Mouse (Mus musculus): Measurements from ENCODE around the gene Vdr.

The Vdr gene

DNA sequence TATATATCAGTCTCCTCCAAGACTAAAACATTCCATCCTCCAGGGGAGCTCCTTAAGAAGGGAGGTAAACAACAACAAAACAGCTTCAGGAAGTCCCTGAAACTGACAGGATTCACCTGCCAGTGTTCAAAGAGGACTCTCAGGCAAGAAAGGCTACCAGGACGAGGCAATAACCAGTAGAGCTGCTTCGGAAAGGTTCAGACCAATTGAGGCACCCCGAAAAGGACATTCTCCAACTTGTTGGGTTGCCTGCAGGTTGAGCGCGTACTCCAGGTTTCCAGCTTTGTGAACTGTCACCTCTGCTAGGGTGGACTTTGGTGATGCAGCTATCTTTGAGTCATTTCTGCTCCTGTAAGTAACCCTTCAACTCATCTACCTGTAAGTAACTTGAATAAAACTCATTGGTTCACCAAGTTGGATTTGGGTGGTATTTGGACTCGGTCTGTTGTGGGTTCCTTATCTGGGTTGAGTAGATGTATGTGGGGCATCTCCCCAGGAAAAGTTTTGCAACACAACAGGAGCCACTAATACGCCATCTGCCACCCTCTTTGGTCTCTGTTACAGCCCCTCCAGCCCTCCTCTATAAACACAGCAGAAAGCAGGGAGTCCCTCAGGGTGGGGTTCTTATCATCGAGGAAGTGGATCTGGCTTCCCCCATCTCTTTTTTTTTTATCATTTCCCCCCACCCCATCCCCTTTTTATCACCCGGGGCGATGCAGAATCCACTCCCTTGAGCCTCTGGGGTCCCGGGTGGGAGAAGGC is 64.1 kb downstream of the Vdr start:
- no peak for DNase-seq (ENCODE audit: low spot score)

DNA sequence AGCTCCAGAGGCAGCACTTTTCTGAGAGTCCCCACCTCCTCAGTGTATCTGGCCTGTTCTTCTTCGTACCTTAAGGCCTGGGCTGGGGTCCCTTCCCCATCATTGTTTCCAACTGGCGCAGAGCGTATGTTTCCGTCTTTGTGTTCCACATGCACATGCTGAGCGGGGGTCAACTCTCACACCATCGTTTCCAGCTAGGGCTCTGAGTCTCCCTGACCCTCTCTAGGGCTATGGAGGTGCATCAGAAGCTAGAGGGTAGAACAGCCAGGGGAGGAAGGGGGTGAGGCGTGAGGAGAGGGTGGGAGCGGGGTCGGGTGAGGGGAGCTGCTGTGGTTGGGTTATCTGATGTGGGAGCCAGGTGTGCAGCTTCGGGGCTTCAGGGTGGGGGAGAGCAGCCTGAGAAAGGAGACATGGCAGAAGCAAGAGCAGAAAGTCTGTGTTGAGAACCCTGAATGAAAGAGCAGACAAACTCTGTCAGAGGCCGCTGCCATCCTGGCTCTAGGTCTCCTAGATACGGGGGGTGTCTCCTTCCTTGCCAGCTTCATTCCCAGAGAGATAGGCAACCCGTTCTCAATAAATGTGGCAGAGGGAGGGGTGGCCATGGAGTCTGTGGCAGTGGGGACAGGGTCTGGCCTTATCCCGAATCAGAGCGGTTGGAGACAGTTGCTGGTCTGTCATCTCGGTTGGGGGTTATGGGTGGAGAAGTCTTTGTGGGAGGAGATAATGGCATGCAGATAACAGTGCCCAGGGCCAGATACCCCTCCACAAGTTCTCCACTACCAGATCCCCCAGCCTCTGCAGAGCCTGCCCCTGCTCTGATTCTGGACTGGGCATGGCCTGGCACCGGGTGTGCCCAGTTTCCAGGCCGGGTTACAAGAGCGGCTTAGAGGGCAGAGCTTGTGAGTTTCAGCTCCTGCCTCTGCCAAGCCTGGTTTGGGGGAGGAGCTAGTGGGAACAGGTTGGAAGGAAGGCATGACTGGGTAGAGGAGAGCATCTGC is 66.1 kb downstream of the Vdr start, which contains the start of gene Hdac7:
Gene Hdac7, minus strand, starts transcription at position 466 of the 998 bp plus-strand sequence.
- no peak for DNase-seq (ENCODE audit: low spot score)

GRCm38 (mm10) chr15:97843247-97843651 is 67.2 kb downstream of the Vdr start:
- DNase-seq (ENCODE audit: low spot score), result no peak

DNA sequence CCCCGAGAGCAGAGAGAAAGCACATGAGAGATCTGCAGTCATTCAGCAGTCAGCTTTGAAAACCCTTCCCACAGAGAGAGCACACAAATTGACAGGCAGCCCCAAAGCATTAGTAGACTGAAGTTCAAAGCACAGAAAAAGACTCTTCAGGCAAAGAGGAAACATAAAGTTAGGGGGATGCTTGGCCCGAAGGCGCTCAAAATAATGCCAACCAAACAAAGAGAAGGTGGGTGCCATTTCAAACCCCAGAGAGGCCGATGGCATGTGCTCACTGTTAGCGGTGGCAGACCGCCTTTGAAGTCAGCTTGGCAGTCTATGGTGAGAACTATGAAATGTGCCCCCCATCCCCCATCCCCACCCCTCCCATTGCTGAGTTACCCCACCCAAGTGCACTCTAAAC is 68.4 kb downstream of the Vdr start:
- DNase-seq (ENCODE audit: low spot score), result no peak

- no peak for DNase-seq (ENCODE audit: low spot score)
These were observed 69.0 kb downstream of the Vdr start for GRCm38 (mm10) chr15:97841383-97841782.

DNA sequence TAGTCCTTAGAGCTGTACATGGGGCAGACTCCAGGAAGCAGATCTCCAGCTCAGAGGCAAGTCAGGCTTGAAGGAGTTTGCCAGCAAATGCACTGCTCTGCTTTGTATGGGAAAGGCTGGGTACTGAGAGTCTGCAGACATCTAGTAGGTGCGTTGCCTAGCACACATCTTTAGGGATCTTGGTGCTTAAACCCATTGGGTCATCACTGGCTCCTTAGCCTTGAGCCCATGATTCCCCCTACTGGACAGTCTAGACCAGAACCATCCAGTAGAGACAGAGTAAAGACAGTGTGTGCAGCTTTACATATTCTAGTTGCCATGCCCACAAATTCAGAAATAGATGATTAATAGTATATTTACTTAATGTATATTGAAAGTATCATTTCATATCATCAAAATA is 69.6 kb downstream of the Vdr start:
- DNase-seq (ENCODE audit: low spot score), result no peak

DNA sequence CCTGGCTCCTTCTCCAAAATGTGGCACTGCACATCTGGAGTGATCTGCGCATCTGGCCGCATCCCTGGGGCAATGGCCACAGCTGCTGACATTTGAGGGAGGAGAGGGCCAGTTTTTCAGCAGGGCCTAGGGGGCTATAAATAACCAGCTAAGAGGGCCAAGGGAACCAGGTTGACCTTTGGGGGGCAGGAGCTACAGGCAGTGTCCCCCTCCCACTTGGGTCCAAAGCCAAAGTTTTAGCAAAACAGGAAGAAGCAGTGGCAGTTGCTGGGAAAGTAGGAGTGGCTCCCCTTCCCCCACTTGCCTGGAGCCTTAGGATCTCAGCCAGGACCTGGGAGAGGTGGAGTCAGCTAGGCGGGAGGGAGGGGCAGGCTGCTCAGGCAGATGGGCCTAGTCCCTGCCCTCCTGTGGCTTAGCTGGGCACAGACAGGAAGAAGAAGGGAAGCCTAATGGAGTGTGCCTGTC is 70.4 kb downstream of the Vdr start:
- DNase-seq (ENCODE audit: low spot score), result peak; percentile 91

- no peak for DNase-seq (ENCODE audit: low spot score)
These were observed 71.0 kb downstream of the Vdr start for GRCm38 (mm10) chr15:97839473-97839872.

GRCm38 (mm10) chr15:97839012-97839411 is 71.4 kb downstream of the Vdr start:
- DNase-seq (ENCODE audit: low spot score), result no peak

GRCm38 (mm10) chr15:97838395-97838794 is 72.0 kb downstream of the Vdr start:
- DNase-seq (ENCODE audit: low spot score), result no peak

DNA sequence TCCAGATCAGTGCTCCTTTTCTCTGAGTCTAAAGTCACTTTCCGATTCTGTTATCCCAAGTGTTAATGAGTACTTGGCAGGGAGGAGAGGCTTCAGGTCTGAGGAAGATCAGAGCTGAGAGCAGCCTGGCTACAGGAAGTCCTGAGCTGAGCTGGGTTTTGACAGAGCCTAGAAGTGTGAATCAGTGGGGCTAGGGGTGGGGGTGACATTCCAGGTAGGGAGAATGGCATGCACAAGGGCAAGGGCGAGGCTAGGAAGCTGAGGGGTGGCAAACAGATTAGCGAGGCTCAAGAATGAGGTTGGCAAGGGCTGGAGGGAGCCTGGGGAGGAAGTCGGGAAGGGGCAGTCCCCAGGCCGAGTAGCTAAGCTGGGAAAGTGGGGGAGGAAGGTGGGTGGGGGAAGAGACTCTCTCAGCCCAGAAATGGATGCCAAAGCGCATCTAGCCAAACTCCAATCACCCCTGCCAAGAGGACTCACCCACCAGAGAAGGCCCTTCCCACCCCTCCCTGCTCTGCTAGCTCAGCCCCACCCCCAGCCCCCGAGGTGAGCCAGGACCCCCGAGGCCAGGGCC is 72.9 kb downstream of the Vdr start:
- peak; percentile 85 for DNase-seq (ENCODE audit: low spot score)

- no peak for DNase-seq (ENCODE audit: low spot score)
These were observed 73.6 kb downstream of the Vdr start for GRCm38 (mm10) chr15:97836894-97837247.

DNA sequence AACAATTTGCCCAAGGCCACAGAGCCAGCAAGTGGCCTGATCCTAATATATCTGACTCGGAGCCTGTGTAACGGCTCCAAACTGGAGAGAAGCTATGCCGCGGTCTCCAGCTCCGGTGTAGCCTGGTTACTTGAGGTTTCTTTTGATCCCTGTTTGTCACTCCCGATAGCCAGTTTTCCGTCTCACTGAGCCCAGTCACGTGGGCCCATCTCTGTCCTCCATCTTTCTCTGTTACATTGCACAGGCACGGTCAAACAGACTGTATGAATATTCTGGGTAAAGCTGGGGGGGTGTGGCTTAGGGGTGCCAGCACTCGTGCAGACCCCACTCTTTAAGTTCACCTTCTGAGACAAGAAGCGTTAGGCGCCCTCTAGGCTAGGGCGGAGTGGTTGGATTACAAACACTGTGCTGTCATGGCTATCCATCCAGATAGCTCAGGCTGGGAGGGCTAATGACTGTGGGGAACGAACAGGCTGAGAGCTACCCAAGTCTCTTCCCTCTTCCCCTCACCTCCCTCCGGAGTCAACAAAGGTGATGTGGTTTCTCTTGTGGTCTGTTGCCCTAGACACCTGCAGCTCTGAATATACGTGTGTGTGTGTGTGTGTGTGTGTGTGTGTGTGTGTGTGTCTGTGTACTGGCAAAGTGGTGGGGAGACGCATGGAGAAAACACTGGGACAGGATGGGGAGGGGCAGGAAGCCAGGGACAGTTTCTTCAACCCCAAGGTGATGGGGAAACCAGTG is 74.1 kb downstream of the Vdr start:
- no peak for DNase-seq (ENCODE audit: low spot score)

DNA sequence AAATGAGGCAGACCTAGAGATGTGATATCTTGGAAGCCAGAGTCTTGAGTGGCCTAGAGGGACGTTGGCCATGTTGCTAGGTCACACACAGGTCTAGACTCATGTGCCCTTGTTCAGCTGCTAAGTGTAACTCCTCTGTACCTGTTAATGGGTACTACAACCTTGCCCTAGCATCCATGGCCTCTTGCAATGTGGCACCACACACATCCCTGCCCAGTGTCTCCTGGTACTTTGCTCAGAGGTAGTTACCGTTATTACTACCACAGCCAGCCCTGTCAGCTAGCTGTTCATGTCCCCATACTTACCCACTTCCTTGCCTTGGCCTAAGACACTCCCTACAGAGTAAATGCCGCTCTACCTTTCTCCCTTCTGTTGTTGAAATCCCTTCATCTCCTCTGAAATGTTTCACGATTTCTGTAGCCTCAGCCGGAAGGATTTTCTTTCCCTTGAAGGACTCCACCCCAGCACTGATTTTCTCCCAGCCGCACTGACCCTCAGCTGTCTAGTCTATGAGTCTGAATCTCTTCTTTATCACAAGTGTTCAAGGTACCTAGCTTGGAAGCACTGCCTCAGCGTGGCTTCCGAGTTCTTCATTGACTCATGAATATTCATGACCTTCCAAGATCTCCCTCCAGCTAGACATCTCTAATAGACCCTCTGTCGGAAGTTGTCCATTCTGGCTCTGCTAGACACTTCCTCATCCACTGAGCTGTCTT is 77.5 kb downstream of the Vdr start:
- no peak for DNase-seq (ENCODE audit: low spot score)

DNA sequence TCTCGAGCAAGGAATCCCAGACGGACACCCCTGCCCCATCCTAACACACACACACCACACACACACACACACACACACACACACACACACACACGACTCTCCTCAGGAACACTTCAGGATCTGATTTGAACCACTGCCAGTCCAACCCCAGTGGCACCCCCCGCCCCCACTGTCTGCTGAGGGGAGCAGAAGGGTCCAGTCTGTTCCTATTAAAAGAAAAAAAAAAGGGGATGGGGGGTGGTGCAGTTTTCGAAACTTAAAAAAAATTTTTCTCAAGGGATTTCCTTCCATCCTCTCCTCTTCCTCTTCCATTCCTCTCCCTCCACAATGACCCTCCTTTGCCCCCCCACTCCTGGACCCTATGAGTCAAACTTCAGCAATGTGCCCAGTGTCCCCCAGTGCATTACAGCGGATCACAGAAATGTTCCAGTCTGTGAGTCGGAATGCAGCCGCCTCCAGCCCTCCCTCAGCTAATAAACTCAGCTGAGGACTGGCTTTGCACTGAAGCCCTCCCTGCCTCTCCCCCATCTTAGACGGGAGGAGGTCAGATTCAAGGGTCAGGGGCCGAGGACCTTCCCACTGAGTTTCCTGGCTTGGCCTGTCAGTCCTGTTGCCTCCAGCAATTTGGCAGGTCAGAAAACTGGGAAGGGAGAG is 78.3 kb downstream of the Vdr start:
- peak; percentile 62 for DNase-seq (ENCODE audit: low spot score)

DNA sequence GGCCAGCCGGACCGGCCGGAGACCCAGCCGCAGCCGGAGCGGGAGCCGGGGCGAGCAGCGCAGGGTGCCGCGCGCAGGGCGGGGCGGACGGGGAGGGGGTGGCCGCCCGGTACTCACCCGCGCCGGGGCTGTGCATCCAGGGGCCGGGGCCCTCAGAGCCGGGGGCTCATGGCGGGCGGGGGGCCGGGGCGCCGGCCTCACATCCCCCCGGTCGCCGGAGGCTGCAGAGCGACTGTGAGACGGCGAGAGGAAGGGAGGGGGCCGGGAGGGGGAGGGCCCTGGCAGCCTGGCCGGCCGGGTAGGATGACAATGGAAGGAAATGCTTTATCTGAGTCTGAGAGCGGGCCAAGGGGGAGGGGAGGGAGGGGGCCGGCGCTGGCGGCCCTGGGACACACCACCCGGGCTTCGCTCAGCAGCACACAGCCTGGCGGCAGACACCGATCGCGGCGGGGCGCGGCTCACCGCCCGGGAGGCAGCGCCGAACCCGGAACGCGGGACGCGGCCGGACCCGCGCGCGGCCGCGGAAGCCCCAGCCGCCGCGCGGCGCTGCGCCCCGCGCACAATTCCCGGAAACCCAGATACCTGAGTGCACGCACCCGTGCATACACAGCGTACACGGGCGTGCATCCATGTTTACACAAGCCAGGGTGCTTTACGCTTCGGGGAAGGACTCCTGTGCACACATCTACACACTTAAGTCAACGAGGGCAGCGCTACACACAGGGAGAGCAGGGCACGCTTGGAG is 79.0 kb downstream of the Vdr start:
- DNase-seq (ENCODE audit: low spot score), result peak; percentile 70

GRCm38 (mm10) chr15:97830788-97831241 is 79.6 kb downstream of the Vdr start:
- DNase-seq (ENCODE audit: low spot score), result no peak

DNA sequence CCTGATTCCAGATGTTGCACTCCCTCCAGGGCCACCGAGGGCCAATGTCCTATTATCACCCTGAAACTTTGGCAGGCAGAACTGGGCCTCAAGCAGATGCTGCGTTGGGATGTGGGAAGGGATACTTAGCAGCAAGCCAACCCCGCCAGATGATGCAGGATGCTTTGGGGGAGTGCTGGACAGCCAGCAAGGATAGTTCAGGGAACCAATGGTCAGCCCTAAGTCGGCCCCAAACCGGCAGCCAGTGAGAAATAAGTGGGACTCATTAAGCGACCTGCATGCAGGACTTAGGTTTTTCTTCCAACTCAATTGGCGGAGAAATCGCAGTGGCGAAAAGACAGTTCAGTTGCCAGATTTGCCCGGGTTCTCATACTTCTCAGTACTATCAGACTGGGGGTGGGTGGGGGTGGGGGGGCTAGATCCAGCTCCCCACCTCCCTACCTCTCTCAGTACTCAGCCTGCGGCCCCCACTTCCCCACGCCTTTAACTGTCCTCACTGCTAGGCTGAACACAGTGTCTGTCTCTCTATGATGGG is 80.1 kb downstream of the Vdr start:
- DNase-seq (ENCODE audit: low spot score), result no peak

- no peak for DNase-seq (ENCODE audit: low spot score)
These were observed 81.0 kb downstream of the Vdr start for GRCm38 (mm10) chr15:97829432-97829831.
